Mouse (Mus musculus): ENCODE data around the gene Foxc1.

The Foxc1 gene

DNA sequence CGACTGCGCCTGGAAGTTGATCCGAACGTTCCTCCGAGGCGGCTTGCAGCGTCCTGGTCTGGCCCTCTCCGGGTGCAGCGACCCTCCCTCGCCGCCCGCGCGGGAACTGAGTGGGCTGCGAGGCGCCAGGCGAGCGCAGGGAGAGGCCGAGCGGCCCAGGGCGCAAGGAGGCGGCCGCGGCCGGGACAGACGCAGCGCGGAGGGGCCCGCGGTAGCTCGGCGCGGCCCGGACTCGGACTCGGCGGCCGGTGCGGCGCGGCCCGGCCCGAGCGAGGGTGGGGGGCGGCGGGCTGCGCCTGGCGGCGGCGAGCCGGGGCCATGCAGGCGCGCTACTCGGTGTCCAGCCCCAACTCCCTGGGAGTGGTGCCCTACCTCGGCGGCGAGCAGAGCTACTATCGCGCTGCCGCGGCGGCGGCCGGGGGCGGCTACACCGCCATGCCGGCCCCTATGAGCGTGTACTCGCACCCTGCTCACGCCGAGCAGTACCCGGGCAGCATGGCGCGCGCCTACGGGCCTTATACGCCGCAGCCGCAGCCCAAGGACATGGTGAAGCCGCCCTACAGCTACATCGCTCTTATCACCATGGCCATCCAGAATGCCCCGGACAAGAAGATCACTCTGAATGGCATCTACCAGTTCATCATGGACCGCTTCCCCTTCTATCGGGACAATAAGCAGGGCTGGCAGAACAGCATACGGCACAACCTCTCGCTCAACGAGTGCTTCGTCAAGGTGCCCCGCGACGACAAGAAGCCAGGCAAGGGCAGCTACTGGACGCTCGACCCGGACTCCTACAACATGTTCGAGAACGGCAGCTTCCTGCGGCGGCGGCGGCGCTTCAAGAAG, 680 bp downstream of the Foxc1 start:
- no peak for DNase-seq

DNA sequence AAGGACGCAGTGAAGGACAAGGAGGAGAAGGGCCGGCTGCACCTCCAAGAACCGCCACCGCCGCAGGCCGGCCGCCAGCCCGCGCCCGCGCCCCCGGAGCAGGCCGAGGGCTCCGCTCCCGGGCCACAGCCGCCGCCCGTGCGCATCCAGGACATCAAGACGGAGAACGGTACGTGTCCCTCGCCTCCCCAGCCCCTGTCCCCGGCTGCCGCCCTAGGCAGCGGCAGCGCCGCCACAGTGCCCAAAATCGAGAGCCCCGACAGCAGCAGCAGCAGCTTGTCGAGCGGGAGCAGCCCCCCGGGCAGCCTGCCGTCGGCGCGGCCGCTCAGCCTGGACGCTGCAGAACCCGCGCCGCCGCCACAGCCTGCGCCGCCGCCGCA, 1.3 kb downstream of the Foxc1 start:
- DNase-seq: no peak

DNA sequence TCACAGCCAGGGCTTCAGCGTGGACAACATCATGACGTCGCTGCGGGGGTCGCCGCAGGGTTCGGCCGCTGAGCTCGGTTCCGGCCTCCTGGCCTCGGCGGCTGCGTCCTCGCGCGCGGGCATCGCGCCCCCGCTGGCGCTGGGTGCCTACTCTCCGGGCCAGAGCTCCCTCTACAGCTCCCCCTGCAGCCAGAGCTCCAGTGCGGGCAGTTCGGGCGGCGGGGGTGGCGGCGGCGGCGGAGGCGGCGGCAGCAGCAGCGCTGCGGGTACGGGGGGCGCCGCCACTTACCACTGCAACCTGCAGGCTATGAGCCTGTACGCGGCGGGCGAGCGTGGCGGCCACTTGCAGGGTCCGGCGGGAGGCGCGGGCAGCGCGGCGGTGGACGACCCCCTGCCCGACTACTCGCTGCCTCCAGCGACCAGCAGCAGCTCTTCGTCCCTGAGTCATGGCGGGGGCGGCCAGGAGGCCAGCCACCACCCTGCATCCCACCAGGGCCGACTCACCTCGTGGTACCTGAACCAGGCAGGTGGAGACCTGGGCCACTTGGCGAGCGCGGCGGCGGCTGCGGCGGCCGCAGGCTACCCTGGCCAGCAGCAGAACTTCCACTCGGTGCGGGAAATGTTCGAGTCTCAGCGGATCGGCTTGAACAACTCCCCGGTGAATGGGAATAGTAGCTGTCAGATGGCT, 1.8 kb downstream of the Foxc1 start:
- no peak for DNase-seq

DNA sequence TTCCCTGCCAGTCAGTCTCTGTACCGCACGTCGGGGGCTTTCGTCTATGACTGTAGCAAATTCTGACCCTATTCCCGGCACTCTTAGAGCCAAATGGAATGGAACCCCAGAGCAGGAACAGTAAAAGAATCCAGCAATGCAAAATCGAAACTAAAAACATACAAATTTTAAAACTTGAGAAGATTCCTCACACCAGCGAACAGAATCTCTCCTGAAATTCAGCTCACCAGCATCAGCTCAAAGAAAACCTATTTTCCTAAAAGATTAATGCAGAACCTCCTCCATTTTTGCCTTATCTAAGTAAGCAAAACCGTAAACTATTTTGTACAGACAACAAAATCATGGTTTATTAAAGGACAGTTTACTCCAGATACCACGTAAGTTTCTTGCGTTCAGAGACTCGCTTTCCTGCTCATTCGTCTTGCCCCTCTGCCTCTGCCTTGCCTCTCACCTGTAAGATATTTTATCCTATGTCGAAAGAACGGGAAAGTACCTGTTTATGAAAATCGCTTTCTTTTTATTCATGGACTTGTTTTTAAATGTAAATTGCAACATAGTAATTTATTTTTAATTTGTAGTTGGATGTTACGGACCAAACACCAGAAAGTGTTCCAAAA, 2.5 kb downstream of the Foxc1 start:
- no peak for DNase-seq

DNA sequence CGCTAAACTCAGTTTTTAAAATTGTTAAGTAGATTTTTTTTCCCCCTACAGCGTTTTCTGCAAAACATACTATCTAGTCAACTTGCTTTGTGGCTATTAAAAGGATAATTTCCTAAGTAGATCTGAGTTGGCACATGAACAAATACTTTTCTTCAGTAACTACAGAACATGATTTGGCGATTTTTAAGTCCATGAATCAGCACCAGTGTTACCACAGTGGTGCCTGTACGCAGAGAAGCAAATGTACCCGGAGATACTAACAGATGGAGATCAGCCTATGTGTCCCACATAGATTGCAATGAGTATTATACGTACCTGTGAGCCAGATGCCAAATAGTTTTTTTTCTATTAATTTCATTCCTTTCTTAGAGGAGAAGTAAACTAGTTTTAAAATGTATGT, 3.3 kb downstream of the Foxc1 start:
- DNase-seq: no peak

DNA sequence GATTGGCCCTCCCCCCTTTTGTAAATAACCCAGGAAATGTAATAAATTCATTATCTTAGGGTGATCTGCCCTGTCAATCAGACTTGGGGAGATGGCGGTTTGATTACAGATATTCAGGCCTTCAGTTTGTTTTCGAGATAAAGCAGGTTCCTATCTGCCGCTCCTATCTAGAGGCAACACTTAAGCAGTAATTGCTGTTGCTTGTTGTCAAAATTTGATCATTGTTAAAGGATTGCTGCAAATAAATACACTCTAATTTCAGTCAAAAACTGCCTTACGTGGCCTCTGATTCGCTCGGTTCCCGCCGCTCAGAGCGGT, 3.9 kb downstream of the Foxc1 start:
- DNase-seq: no peak

DNA sequence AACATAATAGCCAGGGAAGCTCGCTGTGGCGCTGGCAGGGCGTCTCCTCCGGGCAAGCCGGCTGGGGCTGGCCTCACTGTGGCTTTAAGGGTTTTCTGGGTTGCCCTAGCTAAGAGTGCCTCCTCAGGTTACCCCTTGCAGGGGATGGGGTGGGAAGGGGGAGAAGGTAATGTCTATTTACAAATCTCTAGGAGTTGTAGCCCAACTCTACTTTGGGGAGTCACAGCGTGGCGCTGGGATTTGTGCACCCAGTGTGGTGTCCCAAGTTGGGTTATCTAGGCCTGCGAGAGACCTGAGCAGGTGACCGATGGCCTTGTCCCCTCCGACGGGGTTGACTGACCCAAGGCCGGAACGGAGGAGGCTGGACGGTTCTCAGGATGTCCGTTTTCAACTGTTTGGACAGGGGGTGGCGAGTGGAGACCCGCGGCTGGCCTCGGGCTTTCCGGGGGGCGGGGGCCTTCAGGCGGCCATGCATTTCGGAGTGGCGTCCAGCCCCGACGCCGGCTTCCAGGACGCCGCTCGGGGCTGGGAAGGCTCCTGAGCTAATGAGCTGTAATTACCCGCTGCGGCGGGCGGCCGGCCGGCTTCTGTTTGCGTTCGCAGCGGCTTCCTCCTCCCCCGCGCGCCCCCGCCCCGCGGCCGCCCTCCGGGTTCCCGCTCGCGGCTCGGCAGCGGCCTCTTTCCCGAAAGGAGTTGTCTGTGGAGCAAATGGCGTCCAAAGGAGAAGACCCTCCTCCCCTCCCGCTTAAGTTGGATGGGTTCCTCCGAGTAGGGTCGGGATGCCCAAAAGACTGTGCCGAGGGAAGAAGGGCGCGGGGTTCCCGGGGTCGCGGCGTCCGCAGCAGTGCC, 4.5 kb downstream of the Foxc1 start:
- DNase-seq: no peak

DNA sequence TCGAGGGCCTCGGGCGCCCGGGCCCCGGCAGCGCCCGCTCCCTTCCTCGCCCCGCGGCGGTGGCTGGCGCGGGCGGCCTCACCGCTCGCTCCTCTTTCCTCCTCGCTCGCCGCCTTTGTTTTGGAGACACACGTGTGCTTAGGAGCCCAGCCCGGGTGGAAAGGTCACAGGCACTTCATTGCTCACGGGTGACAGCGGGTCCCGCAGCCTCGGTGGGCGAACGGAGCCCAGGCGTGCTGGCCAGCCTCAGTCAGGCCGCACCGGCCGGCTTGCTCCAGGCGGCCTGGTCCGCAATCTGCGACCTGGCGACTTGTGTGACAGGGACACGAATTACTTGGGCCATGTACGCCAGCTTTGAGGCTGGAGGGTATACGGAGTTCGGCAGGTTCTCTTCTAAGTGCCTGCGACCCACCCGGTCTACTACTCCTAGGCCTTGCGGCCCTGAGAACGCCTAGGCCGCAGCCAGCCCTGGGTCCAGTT, 5.1 kb downstream of the Foxc1 start:
- DNase-seq: no peak

DNA sequence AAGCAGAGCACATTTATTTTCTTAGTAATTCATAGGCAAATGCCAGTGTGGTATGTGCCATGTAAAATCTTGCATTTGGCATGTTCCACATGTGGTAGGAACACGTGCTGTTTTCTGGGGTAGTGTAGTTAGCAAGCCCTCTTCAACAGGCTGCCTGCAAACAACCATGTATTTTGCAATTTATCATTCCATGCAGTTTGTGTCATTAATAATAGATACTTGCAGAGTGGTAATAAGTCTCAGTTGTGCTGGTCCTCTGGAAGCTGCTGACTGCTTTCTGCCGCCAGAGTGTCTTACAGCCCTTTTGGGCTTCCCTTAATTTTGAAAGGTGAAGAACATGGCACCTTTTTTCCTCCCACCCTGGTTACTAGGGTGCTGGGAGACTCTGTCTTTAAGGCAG, 6.3 kb downstream of the Foxc1 start:
- no peak for DNase-seq

DNA sequence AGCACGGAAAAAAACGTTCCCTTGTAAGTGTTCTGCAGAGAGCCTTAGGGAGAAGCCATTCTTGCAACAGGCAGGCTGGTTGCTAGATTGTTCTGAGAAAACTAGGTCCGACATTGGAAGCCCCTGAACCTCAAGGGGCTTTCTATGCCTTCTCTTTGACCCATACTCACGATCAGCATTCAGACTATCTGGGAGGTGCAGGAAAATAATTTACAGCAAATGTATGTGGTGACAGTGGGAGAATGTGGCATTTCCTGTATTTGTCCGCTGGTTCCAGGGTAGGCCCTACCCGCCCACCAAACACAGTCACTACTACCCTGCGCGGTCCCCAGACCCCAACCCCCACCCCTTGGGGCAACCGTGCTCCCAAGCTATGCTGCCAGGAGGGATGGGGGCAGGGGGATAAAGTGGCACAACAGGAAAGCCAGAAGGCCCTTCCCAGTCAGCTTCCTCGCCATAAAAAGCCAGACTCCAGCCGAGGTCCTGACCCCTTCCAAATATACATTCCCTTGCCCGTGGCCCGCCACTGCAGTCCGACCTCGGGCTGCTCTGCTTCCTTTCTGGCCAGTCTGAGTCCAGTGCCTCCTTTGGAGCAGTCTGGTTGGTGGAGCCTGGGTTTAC, 9.1 kb downstream of the Foxc1 start:
- DNase-seq: no peak

DNA sequence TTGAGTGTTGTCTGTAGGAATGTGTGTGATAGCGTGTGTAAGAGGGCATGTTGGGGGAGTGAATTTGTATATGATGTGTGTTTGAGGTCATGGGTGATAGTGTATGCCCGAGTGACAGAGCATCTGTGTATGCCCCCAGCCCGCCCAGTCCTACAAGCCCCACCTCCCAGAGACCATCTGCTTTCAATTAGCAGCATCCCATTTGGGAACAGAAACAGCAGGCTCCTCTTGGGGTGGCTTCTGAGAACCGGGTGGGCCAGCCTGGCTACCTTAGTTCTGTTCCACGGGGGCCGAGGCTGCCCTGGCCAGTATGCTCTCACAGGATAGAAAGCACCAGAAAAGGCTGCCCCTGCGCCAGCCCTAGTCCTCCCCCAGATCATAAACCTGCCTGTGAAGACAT, 11.9 kb downstream of the Foxc1 start:
- no peak for DNase-seq

DNA sequence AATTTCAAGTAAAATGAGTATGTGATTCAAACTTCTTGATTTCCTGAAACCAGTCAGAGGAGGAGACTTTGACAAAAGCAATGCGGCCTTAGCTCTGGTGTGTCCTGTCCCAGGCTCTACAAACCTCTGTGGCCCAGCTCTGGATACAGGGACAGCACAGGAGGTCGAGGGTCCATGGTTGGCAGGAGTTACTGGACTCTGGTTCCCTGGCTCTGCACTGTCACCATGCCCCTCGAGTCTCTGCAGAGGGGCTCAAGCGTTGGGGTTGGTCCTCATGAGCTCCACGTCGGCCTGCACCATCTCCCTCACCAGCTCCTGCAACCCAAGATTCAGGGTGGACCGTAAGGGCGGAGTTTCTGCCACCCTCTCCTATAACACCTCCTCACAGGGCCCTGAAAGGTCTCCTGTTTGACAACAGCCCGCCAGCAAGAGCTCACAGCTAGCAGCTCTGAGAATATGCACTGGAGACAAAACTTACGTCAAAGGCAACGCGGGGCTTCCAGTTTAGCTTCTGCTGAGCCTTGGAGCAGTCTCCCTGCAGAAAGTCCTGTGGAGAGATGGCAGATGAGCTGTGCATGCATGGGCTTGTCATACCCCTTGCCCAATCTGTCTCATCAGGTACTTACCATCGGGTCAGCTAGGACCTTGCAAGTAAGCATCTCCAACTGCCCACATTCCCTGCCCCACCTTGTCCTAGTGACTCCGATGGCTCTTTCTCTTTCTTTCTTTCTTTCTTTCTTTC, 13.4 kb downstream of the Foxc1 start:
- DNase-seq: no peak

DNA sequence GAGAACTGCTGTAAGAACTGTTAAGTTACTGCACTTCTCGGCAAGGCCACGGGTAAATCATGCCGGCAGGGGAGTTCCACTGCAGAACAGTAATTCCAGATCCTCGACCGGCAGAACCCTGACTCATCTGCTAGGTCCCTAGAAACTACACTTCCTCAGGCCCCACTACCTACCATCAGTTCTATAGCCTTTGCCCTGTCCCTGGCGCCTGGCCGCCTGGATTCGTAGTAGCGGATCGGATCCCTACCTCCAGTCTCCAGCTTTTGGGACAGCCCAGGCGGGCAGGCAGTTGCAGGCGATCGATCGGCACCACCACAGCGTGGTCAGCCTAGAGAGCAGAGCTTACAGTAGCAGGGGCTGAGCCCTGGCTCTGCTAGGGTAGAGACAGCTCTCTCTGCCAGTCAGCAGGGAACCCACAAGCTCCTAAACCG, 14.2 kb downstream of the Foxc1 start:
- DNase-seq: no peak

DNA sequence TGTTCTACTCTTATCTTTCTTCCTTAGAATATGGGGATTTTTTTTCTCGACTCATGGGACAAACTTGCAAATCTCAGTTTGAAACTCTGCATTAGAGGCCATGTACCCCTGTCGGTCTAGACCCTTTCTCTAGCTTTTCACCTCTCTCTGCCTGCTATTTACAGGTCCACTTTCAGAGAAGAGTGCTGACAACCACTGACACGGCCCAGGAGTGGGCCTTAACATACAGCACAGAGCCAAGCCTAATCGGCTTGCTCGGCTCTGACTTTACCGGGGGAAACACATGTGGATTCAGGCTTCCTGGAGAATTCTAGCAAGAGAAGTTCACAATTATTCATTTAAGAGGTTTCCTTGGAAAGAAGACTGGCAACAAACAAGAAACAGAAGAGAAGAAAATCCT, 14.6 kb downstream of the Foxc1 start:
- DNase-seq: no peak

DNA sequence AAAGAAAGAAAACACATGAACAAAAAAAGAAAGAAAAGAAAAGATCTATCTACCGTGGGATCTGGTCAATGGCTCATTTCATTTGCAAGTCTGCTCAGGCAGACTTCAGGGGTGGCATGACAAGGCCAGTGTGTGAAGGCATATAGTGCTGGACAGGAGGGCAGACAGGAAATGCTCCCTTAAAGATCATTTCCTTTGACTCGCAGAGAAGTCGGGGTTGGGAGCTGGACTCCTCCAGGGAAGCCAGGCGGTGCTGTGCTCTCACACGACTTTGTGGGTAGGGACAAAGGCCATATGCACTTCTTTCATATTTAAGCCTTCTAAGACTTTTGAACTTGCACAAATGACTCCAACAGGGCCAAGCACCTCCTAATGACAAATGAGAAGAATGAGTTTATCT, 16.9 kb downstream of the Foxc1 start:
- no peak for DNase-seq

DNA sequence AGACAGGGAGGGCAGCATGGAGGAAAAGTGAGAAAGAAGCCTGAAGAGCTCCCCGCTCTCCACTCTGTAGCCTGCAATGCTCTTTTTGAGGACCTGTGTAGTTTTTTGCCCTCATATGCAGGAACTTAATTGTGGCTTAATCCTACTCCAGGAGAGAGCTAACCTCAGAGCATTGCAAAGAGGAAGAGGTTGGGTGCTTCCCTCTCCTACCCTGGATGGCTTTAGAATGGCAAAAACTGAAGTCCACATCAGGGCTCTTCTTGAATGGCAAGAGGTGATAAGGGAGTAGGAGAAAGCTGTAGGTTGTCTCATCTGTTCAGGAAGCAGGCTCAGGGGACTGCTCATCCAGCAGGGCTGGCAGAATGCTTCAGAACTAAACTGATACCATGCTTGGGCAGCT, 18.7 kb downstream of the Foxc1 start:
- no peak for DNase-seq

DNA sequence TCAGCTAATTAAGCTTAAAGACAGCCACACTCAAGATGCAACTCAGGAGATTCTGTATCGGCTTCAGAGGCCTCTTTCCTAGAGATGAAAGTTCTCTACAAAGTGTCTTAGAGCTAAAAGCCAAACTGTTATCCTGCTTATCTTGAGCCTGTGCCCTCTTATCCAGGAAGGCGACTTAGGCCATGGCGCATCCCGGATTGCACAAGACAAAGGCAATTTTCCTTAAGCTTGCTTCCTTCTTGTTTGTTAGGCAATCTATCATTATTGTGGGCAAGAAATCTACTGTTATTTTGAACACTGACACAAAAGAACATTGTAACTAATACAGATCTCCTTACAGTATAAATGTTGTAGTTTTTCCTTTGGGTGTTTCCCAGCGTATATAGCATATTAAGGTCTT, 20.7 kb downstream of the Foxc1 start:
- DNase-seq: no peak

DNA sequence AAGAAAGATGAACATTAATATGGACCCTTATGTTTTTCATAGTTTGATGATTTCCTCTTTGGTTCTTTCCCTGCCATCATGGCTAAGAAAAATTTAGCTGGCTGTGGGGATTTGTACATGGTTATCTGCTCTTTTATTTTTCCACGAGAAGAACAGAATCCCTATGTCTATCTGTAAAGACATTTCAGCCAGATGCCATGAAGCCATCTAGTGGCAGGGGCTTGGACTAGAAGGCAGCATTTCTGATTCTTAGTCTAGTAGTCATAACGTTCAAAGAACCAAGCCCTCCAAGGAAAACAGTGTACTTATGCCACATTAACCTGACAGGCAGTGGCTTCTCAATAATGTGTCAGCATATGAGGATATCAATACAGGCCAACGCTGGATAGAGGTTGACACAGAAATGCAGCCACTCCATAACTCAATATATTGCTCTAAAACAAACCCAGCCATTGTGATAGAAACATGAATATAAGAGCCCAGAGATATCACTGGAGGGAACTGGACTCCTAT, 21.4 kb downstream of the Foxc1 start:
- DNase-seq: no peak

DNA sequence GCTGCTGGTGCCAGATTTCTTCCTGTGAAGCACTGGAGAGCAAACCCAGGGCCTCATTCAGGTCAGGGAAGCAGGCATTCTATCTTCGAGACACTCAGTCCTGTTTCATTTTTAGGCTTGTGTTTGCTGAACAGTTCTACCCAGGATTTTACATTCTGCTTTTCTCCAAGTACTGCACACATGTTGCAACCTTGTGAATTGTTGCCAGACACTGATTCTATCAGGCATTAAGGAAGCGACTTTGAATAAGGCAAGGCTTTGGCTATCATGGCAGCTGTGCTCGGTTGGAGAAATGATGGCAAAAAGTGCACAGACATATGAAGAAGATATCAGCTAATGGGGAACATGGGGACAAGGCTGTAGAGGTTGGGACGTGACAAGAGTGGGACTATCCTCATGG, 22.0 kb downstream of the Foxc1 start:
- no peak for DNase-seq

DNA sequence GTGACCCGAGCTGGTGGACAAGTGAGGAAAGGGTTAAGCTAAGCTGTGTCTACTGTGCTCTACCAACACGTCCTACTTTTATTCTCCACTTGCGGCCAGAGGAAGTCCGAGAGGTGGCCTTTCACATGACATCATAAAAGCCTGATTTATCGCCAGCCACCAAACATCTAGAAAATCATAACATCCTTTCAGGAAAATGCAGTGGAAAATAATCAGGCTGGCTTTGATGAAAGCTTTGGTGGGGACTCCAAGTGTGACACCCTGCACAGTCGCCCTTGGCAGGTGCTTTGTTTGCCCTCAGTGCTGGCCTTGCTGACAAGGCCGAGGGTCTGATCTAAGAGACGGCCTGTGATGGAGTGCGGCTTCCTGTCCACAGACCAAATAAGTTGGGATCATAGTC, 23.9 kb downstream of the Foxc1 start:
- DNase-seq: no peak

DNA sequence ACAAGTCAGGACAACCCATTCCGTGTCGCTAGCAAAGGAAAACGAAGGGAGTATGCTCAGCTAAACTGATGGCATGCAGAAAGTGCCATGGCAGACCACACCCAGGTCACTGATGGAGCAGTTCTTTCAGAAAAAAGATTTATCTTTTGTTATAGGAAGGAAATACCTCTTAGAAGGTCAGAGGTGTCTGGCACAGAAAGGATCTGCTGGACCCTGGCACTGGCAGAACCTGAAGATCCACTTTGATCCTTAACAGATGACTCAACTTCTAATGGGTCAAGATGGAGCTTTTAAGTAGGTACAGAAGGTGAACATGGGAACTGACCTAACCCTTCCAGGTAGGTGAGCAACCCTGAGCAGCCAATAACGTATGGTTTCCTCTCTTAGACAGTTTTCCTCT, 29.4 kb downstream of the Foxc1 start:
- no peak for DNase-seq
